Mouse (Mus musculus): ENCODE measurements at regions not wholly inside any gene's neighbourhood (a gene's known extent, or its start where the extent isn't known, plus 50 kb on each side); places are given as distances from the start of the nearest gene placed in this dataset.

- Histone ChIP-seq H3K9me3 (replicated peaks) (no peaks in the 10 kb centered on the region), H3K27ac (replicated peaks) (no peak overlapping the region), H3K4me2 (0 out of 2 replicates have a peak overlapping the region, but pooled peaks have one; percentile 28), H3K9ac (replicated peaks) (no peak overlapping the region), H3K4me3 (replicated peaks) (no peak overlapping the region), H3K27me3 (replicated peaks) (no peaks in the 10 kb centered on the region), H3K4me1 (0 out of 2 replicates have a peak, but pooled peaks cover 3% of the 10 kb centered on the region), H3K36me3 (no peaks in the 10 kb centered on the region)
- no peak for ATAC-seq (ENCODE audit: low FRiP score)
- WGBS: 32% methylated on average over 9 of the region's 9 CpGs
These were observed 1702.5 kb upstream of the Tenm2 start for GRCm38 (mm10) chr11:38938124-38938883.
